Comparison of ENCODE assay signal across 8 mouse cellular contexts in genomic region chr5:34949769-34950211, GRCm38 (mm10). TPM values are rescaled to one million over a fixed set of nuclear protein-coding genes. Genes with fewer than 3 reads are reported as not detected.
DNase-seq lines count a peak whose midpoint lies in the region; ATAC-seq and TF ChIP-seq lines count a peak whose summit lies in the region.

No protein-coding gene starts in this region.

- peak overlapping the region; percentile 93 for H3K4me3 ChIP-seq in heart, embryonic 13.5 days
- peak overlapping the region; percentile 42 to 60 (median 57) for H3K4me3 ChIP-seq in CH12.LX (replicated peaks in 1 of 3; ENCODE audit: low read depth in 2 of 3, low read length in 2 of 3, poor library complexity in 1 of 3)
- peak overlapping the region; percentile 82 for H3K4me3 ChIP-seq in embryonic facial prominence, embryonic 15.5 days (replicated peaks)
- peak overlapping the region; percentile 88 for H3K4me3 ChIP-seq in limb, embryonic 13.5 days
- peak overlapping the region; percentile 85 for H3K4me3 ChIP-seq in stomach, embryonic 16.5 days (replicated peaks; ENCODE audit: low read length)

- no peak for TF ChIP-seq CTCF in CH12.LX (conservative IDR thresholded peaks at IDR 0.05 in 1 of 2, IDR thresholded peaks at IDR 0.05 in 1 of 2; ENCODE audit: low read depth in 2 of 2, low read length in 2 of 2)

- TF ChIP-seq POLR2A in CH12.LX (IDR thresholded peaks at IDR 0.05; ENCODE audit: low read depth, low read length) = no peak

- in situ Hi-C loops in CH12.LX (cut with MboI; ENCODE audit: low pct_ligation_motif_present, low pct_unique_long_range_greater_than_20kb, low sequenced_read_pairs) = no loop called here

- H3K27me3 ChIP-seq in heart, embryonic 13.5 days (replicated peaks) = no peaks in the 10 kb centered on the region
- peaks cover 88% of the 10 kb centered on the region for H3K27me3 ChIP-seq in CH12.LX (replicated peaks)
- no peaks in the 10 kb centered on the region for H3K27me3 ChIP-seq in embryonic facial prominence, embryonic 15.5 days
- H3K27me3 ChIP-seq in limb, embryonic 13.5 days = no peaks in the 10 kb centered on the region
- no peaks in the 10 kb centered on the region for H3K27me3 ChIP-seq in stomach, embryonic 16.5 days (ENCODE audit: control insufficient read depth, insufficient read depth, low read length)

- dilution Hi-C loops in CH12.LX (cut with MboI; ENCODE audit: extremely low pct_ligation_motif_present, extremely low pct_unique_long_range_greater_than_20kb, low sequenced_read_pairs) = no loop called here

- peaks cover 17% of the 10 kb centered on the region for H3K36me3 ChIP-seq in heart, embryonic 13.5 days
- no peaks in the 10 kb centered on the region for H3K36me3 ChIP-seq in CH12.LX (replicated peaks in 1 of 2; ENCODE audit: control insufficient read depth in 1 of 2, insufficient read depth in 1 of 2, low read length in 1 of 2)
- peaks cover 8% of the 10 kb centered on the region; the same call in 1 of the 2 replicates for H3K36me3 ChIP-seq in embryonic facial prominence, embryonic 15.5 days
- peaks cover 22% of the 10 kb centered on the region for H3K36me3 ChIP-seq in limb, embryonic 13.5 days
- no peaks in the 10 kb centered on the region for H3K36me3 ChIP-seq in stomach, embryonic 16.5 days (ENCODE audit: control insufficient read depth, insufficient read depth, low read length)

- TF ChIP-seq EP300 in CH12.LX (IDR thresholded peaks at IDR 0.05; ENCODE audit: low read length) = no peak

- no peak for ATAC-seq in heart, embryonic 13.5 days (ENCODE audit: extremely low read depth, insufficient number of reproducible peaks, low FRiP score, low TSS enrichment)
- ATAC-seq in embryonic facial prominence, embryonic 15.5 days (ENCODE audit: insufficient number of reproducible peaks, low FRiP score, low TSS enrichment, low read depth) = 0 out of 2 replicates have a peak, but pooled peaks have one; percentile 13
- peak; percentile 48 for ATAC-seq in limb, embryonic 13.5 days (ENCODE audit: low FRiP score, low read depth)
- ATAC-seq in stomach, embryonic 16.5 days (ENCODE audit: insufficient read depth, low FRiP score) = peak; percentile 21; the same call in 1 of the 2 replicates
- no peak for ATAC-seq in cerebellum, adult (ENCODE audit: insufficient number of reproducible peaks, low FRiP score, low TSS enrichment)

- H3K79me2 ChIP-seq in CH12.LX (replicated peaks; ENCODE audit: control insufficient read depth, extremely low read depth, insufficient read depth, poor library complexity, severe bottlenecking) = no peaks in the 10 kb centered on the region

- peak overlapping the region; percentile 92 for H3K27ac ChIP-seq in heart, embryonic 13.5 days (replicated peaks)
- no peak overlapping the region for H3K27ac ChIP-seq in CH12.LX (ENCODE audit: insufficient read depth, low read depth)
- H3K27ac ChIP-seq in embryonic facial prominence, embryonic 15.5 days (replicated peaks) = peak overlapping the region; percentile 86
- peak overlapping the region; percentile 93 for H3K27ac ChIP-seq in limb, embryonic 13.5 days
- H3K27ac ChIP-seq in stomach, embryonic 16.5 days (ENCODE audit: low read length) = peak overlapping the region; percentile 87

- H3K9ac ChIP-seq in heart, embryonic 13.5 days = peak overlapping the region; percentile 98
- peak overlapping the region; percentile 65 for H3K9ac ChIP-seq in CH12.LX (ENCODE audit: insufficient read depth, low read depth)
- peak overlapping the region; percentile 87 for H3K9ac ChIP-seq in embryonic facial prominence, embryonic 15.5 days
- H3K9ac ChIP-seq in limb, embryonic 13.5 days = peak overlapping the region; percentile 98
- peak overlapping the region; percentile 95 for H3K9ac ChIP-seq in stomach, embryonic 16.5 days (ENCODE audit: low read length)

- peaks cover 57% of the 10 kb centered on the region for H3K4me1 ChIP-seq in heart, embryonic 13.5 days
- H3K4me1 ChIP-seq in CH12.LX (ENCODE audit: control insufficient read depth in 1 of 2, insufficient read depth in 2 of 2) = peaks cover 3 to 10% of the 10 kb centered on the region in 2 experiments; a peak in 3 of 4 replicates
- peaks cover 26% of the 10 kb centered on the region for H3K4me1 ChIP-seq in embryonic facial prominence, embryonic 15.5 days
- H3K4me1 ChIP-seq in limb, embryonic 13.5 days = peaks cover 22% of the 10 kb centered on the region
- H3K4me1 ChIP-seq in stomach, embryonic 16.5 days (ENCODE audit: control insufficient read depth, insufficient read depth, low read length) = peaks cover 11% of the 10 kb centered on the region

- no peak for DNase-seq in heart, adult 8-10 months (ENCODE audit: low spot score)
- no peak for DNase-seq in CH12.LX (ENCODE audit: extremely low read depth)
- no peak for DNase-seq in ovary, postnatal 14 days (ENCODE audit: low spot score)

- no peak for TF ChIP-seq RAD21 in CH12.LX (IDR thresholded peaks at IDR 0.05; ENCODE audit: low read depth, low read length)

- WGBS in heart, embryonic 13.5 days = 2% methylated on average over 12 of the region's 12 CpGs
- 2% methylated on average over 12 of the region's 12 CpGs for WGBS in embryonic facial prominence, embryonic 15.5 days
- WGBS in limb, embryonic 13.5 days = under 1% methylated on average over 12 of the region's 12 CpGs
- WGBS in stomach, embryonic 16.5 days = 2% methylated on average over 12 of the region's 12 CpGs

- peaks cover 5% of the 10 kb centered on the region; the same call in 1 of the 2 replicates for H3K9me3 ChIP-seq in heart, embryonic 13.5 days
- peaks cover 19% of the 10 kb centered on the region for H3K9me3 ChIP-seq in CH12.LX (replicated peaks; ENCODE audit: low read length)
- no peaks in the 10 kb centered on the region for H3K9me3 ChIP-seq in embryonic facial prominence, embryonic 15.5 days (replicated peaks)
- H3K9me3 ChIP-seq in limb, embryonic 13.5 days = peaks cover 6% of the 10 kb centered on the region; the same call in 1 of the 2 replicates
- H3K9me3 ChIP-seq in stomach, embryonic 16.5 days (replicated peaks; ENCODE audit: control insufficient read depth, low read length) = no peaks in the 10 kb centered on the region; the same call in 1 of the 2 replicates

- peak overlapping the region; percentile 80 for H3K4me2 ChIP-seq in heart, embryonic 13.5 days
- peak overlapping the region; percentile 71 for H3K4me2 ChIP-seq in CH12.LX (ENCODE audit: insufficient read depth, low read depth, poor library complexity, severe bottlenecking)
- H3K4me2 ChIP-seq in embryonic facial prominence, embryonic 15.5 days (replicated peaks) = peak overlapping the region; percentile 70
- H3K4me2 ChIP-seq in limb, embryonic 13.5 days (replicated peaks) = peak overlapping the region; percentile 81
- H3K4me2 ChIP-seq in stomach, embryonic 16.5 days (ENCODE audit: low read depth, low read length) = peak overlapping the region; percentile 86

TF ChIP-seq in CH12.LX, 34 proteins besides CTCF, POLR2A, EP300 and RAD21:
- TF ChIP-seq KAT2A (IDR thresholded peaks at IDR 0.05; ENCODE audit: insufficient replicate concordance, low read length) (no peak), MXI1 (IDR thresholded peaks at IDR 0.05; ENCODE audit: low read depth, low read length) (no peak), NRF1 (IDR thresholded peaks at IDR 0.05; ENCODE audit: low read depth, low read length) (no peak), MAX (IDR thresholded peaks at IDR 0.05; ENCODE audit: low read length) (no peak), E2F4 (IDR thresholded peaks at IDR 0.05; ENCODE audit: insufficient replicate concordance, low read depth, low read length) (no peak), ZC3H11A (IDR thresholded peaks at IDR 0.05; ENCODE audit: low read depth, low read length) (no peak), SIN3A (IDR thresholded peaks at IDR 0.05; ENCODE audit: low read length) (no peak), ELF1 (IDR thresholded peaks at IDR 0.05; ENCODE audit: low read depth, low read length) (no peak), POLR2AphosphoS2 (IDR thresholded peaks at IDR 0.05; ENCODE audit: low read depth, low read length) (no peak), ZMIZ1 (IDR thresholded peaks at IDR 0.05; ENCODE audit: low read depth, low read length) (no peak)

RNA-seq across cellular contexts. Expression of gene Rgs12, which starts 0.5 kb away (rescaled TPM):
- polyA plus RNA-seq in heart, embryonic 13.5 days (2015; fragmentation: Nextera tagmentation; extraction: Ambion mirVana) = 28.9 and 30.7 TPM in 2 replicates
- 10 to 100 TPM; 14.3 to 18.7 (median 17.6) TPM for total RNA-seq in heart, adult 8-10 months (2022)
- 5.9 and 6.8 TPM in 2 replicates for total RNA-seq in CH12.LX (2012; rRNA removed)
- total RNA-seq in CH12.LX (2014; rRNA removed) = 9.8 and 10.1 TPM in 2 replicates
- 8.1 and 8.3 TPM in 2 replicates for polyA plus RNA-seq in CH12.LX (2012; ENCODE audit: insufficient read length, low read depth)
- polyA plus RNA-seq in embryonic facial prominence, embryonic 15.5 days (2015; fragmentation: Nextera tagmentation; extraction: Ambion mirVana) = 40.1 and 42.3 TPM in 2 replicates
- 50.4 and 54.0 TPM in 2 replicates for polyA plus RNA-seq in limb, embryonic 13.5 days (2015; fragmentation: Nextera tagmentation; extraction: Ambion mirVana)
- 31.8 and 34.4 TPM in 2 replicates for polyA plus RNA-seq in stomach, embryonic 16.5 days (2015; fragmentation: Nextera tagmentation; extraction: Ambion mirVana)

RNA-seq across cellular contexts. Expression of gene Msantd1, which starts 42.0 kb away (rescaled TPM):
- polyA plus RNA-seq in heart, embryonic 13.5 days (2015; fragmentation: Nextera tagmentation; extraction: Ambion mirVana) = 0.52 TPM in 1 of 2 replicates, not detected in the other
- total RNA-seq in heart, adult 8-10 months (2022) = under 1 TPM; 0.16 to 0.72 (median 0.50) TPM
- total RNA-seq in CH12.LX (2012; rRNA removed) (0.38 and 0.71 TPM in 2 replicates), CH12.LX (2014; rRNA removed) (0.36 and 0.99 TPM in 2 replicates)
- polyA plus RNA-seq in CH12.LX (2012; ENCODE audit: insufficient read length, low read depth) = 0.64 and 1.1 TPM in 2 replicates
- polyA plus RNA-seq in embryonic facial prominence, embryonic 15.5 days (2015; fragmentation: Nextera tagmentation; extraction: Ambion mirVana) = 0.87 and 3.7 TPM in 2 replicates
- 0.47 and 0.66 TPM in 2 replicates for polyA plus RNA-seq in limb, embryonic 13.5 days (2015; fragmentation: Nextera tagmentation; extraction: Ambion mirVana)
- 0.59 and 0.65 TPM in 2 replicates for polyA plus RNA-seq in stomach, embryonic 16.5 days (2015; fragmentation: Nextera tagmentation; extraction: Ambion mirVana)

Comparison
In these comparisons a context has a peak if more than half of its experiments do, and no peak if none do; other contexts are left out.
1. ATAC-seq: peak in embryonic facial prominence, embryonic 15.5 days (single experiment), limb, embryonic 13.5 days (single experiment) and stomach, embryonic 16.5 days (single experiment); none in heart, embryonic 13.5 days (single experiment) and cerebellum, adult (single experiment).
2. Peak in every context shown above with its lines, with median percentiles within 50 percentile points of each other: H3K4me2 ChIP-seq, H3K4me3 ChIP-seq and H3K9ac ChIP-seq.